Mouse (Mus musculus) embryonic fibroblast, embryonic 13.5 days (primary cell): Measurements from ENCODE around the gene Entpd8. TPM values are rescaled to one million over a fixed set of nuclear protein-coding genes. Genes with fewer than 3 reads are reported as not detected.

Experiments used
- H3K27ac ChIP-seq: 2 replicates; pipeline ENCODE4 v1.5.1; 2012; ENCODE audit warnings: low read length, control low read depth, inconsistent platforms; ENCODE audit not compliant: insufficient read depth
- H3K4me1 ChIP-seq: 2 replicates; pipeline ENCODE4 v1.6.1; 2011; ENCODE audit warnings: low read length; ENCODE audit not compliant: control insufficient read depth, insufficient read depth
- H3K4me3 ChIP-seq: 2 replicates; pipeline ENCODE4 v1.5.1; 2011; ENCODE audit warnings: mild to moderate bottlenecking, control low read depth, low read length; ENCODE audit not compliant: insufficient read depth
- CTCF ChIP-seq: IDR thresholded peaks from 2 replicates; pipeline ENCODE4 v1.5.1; 2011; ENCODE audit warnings: mild to moderate bottlenecking, control low read depth, low read length, moderate library complexity, borderline replicate concordance; ENCODE audit not compliant: insufficient read depth
- POLR2A ChIP-seq: IDR thresholded peaks from 2 replicates; pipeline ENCODE4 v1.6.1; 2011; ENCODE audit warnings: low read depth, mild to moderate bottlenecking, control low read depth, low read length, moderate library complexity
- polyA plus RNA-seq: library from polyadenylated mRNA; stranded (reverse); fragments of >200 nt; gene quantifications from 2 replicates; pipeline ENCODE4 v1.2.4, GENCODE M21; 2011; ENCODE audit warnings: low read depth; ENCODE audit not compliant: missing spikeins, insufficient read length

Gene Entpd8
- polyA plus RNA-seq, 1 experiment = not detected

DNA sequence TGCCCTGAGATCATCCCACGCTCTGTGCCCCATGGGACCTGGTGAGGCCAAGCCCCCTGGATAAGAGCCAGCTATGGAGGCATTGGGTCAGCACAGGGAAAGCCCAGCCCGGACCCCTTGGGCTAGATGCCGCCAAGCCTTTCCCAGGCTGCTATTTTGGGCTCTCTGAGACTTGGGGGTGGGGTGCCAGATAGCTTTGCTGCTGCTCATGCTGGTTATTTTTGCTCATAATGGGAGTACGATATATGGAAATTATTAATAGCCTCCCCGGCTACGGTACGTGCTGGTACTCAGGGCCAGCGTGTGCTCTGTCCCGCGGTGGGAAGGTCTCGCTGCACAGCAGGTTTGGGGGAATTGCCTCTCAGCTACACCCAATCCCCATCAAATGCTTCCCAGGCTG, 48.0 kb downstream of the Entpd8 start:
- no peaks in the 10 kb centered on the region for H3K4me1 ChIP-seq
- H3K4me3 ChIP-seq = no peak overlapping the region
- no peak for TF ChIP-seq POLR2A
- no peak for TF ChIP-seq CTCF
- H3K27ac ChIP-seq = no peak overlapping the region

DNA sequence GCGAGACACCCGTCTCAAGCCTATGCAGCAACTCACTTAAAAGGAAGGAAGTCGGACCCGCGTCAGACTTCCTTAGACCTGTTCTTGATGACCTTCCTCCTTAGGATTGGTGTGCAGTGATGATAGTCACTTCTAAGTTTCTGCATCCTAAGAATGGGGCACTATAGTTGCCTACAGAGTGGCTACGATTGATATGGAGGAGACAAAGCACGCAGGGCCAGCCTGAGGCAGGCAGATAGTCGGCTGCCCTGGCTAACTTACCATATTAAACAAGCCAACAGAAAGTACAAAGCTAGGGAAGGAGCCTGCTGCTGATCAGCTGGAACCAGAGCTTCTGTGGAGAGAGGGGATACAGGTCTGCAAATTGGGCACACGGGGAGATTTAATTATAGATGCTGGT, 51.5 kb downstream of the Entpd8 start:
- Histone ChIP-seq H3K27ac (no peak overlapping the region), H3K4me1 (no peaks in the 10 kb centered on the region), H3K4me3 (no peak overlapping the region)
- TF ChIP-seq POLR2A (no peak), CTCF (no peak)

Other genes starting within 250 kb of the Entpd8 start
- gene Ehmt1, start 160.7 kb upstream of the Entpd8 start, polyA plus RNA-seq = 58.6 and 65.5 TPM in 2 replicates
- gene Arrdc1, start 145.1 kb upstream of the Entpd8 start, polyA plus RNA-seq = 13.2 and 15.2 TPM in 2 replicates
- 24.7 and 28.7 TPM in 2 replicates for gene Zmynd19, start 130.5 kb upstream of the Entpd8 start, polyA plus RNA-seq
- gene Dph7, start 117.9 kb upstream of the Entpd8 start, polyA plus RNA-seq = 12.5 and 14.8 TPM in 2 replicates
- 39.1 and 46.0 TPM in 2 replicates for gene Mrpl41, start 105.2 kb upstream of the Entpd8 start, polyA plus RNA-seq
- 8.5 and 10.4 TPM in 2 replicates for gene Pnpla7, start 104.3 kb upstream of the Entpd8 start, polyA plus RNA-seq
- gene Nsmf, start 25.9 kb upstream of the Entpd8 start, polyA plus RNA-seq = 46.7 and 47.8 TPM in 2 replicates
- not detected in 2 replicates for gene Noxa1, start 14.8 kb downstream of the Entpd8 start, polyA plus RNA-seq
- 1.7 and 3.2 TPM in 2 replicates for gene Nrarp, start 100.5 kb downstream of the Entpd8 start, polyA plus RNA-seq
- 17.5 and 21.8 TPM in 2 replicates for gene Tor4a, start 116.6 kb downstream of the Entpd8 start, polyA plus RNA-seq
- gene Nelfb, start 131.2 kb downstream of the Entpd8 start, polyA plus RNA-seq = 38.8 and 42.3 TPM in 2 replicates
- gene Stpg3, start 134.3 kb downstream of the Entpd8 start, polyA plus RNA-seq = not detected in 2 replicates
- not detected in 2 replicates for gene Fam166a, start 138.4 kb downstream of the Entpd8 start, polyA plus RNA-seq
- 209 and 237 TPM in 2 replicates for gene Tubb4b, start 144.4 kb downstream of the Entpd8 start, polyA plus RNA-seq
- not detected in 2 replicates for gene Slc34a3, start 154.1 kb downstream of the Entpd8 start, polyA plus RNA-seq
- gene Rnf224, start 156.5 kb downstream of the Entpd8 start, polyA plus RNA-seq = not detected in 2 replicates
- gene Rnf208, start 162.0 kb downstream of the Entpd8 start, polyA plus RNA-seq = 0.42 TPM in 1 of 2 replicates, not detected in the other
- not detected in 2 replicates for gene Cysrt1, start 162.1 kb downstream of the Entpd8 start, polyA plus RNA-seq
- gene AL732309.1, start 166.6 kb downstream of the Entpd8 start, polyA plus RNA-seq = 2.3 TPM in 1 of 2 replicates, not detected in the other
- gene Tmem203, start 175.1 kb downstream of the Entpd8 start, polyA plus RNA-seq = 11.6 and 15.3 TPM in 2 replicates
- gene Tprn, start 182.3 kb downstream of the Entpd8 start, polyA plus RNA-seq = 7.1 and 9.5 TPM in 2 replicates
- gene Ssna1, start 192.1 kb downstream of the Entpd8 start, polyA plus RNA-seq = 46.2 and 49.4 TPM in 2 replicates
- gene Anapc2, start 192.2 kb downstream of the Entpd8 start, polyA plus RNA-seq = 93.8 and 95.3 TPM in 2 replicates
- not detected in 2 replicates for gene Tmem210, start 207.8 kb downstream of the Entpd8 start, polyA plus RNA-seq
- not detected in 2 replicates for gene Lrrc26, start 209.6 kb downstream of the Entpd8 start, polyA plus RNA-seq
- 1.6 and 1.7 TPM in 2 replicates for gene Grin1, start 238.9 kb downstream of the Entpd8 start, polyA plus RNA-seq